Mouse (Mus musculus): ENCODE results near the gene Ston2. TPM values are rescaled to one million over a fixed set of nuclear protein-coding genes. Genes with fewer than 3 reads are reported as not detected.
A peak's percentile ranks its signal among the peaks of the same experiment; 100 is the strongest.

Gene Ston2
- polyA plus RNA-seq, 1 experiment from 2014 or later, result 2.7 TPM

DNA sequence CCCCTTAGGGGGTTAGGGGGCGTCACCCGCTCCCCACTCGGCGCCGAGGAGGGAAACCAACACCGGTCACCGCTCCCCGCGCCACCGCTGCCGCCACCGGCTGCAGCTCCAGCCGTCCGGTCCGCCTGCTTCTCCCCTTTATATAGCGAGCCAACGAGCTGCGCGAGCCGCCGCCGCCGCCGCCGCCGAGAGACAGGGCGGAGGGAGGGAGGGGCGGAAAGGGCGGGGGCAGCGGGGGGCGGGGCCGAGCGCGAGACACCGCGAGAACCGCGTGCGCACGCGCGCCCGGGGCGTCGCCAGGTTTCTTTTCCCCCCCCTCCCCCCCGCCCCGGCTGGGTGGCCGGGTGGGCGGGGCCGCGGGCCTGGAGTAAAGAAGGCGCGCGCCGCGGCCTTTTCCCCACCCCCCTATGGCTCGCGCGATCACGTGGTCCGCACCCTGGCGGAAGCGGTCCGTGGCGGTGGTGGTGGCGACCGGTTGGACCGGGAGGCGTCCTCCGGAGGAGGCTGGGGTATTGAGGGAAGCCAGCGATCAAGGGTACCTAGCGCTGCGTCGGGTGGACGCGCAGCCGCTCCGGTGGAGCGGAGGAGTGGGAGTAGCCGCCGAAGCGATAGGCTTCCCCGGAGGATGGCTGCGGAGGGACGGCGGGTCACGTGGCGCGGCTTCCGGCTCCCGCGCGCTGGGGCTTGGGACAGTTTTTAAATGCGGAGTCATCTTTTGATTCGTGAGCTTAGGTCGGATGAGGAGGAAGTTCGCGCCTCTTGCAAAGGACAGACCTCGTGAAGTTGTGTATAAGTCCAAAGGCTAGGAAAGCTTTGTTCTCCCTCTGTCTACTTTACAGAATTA, 198.1 kb downstream of the Ston2 start, which contains the start of gene Gtf2a1:
Gtf2a1 (minus strand) TSS at position 641 of the 844 bp plus-strand sequence.
- Histone ChIP-seq H3K9me3 (ENCODE audit: control insufficient read depth) (no peaks in the 10 kb centered on the region), H3K27me3 (replicated peaks; ENCODE audit: control insufficient read depth, insufficient read depth, low read length) (no peaks in the 10 kb centered on the region), H3K4me1 (replicated peaks; ENCODE audit: control insufficient read depth, insufficient read depth, low read length) (no peaks in the 10 kb centered on the region), H3K36me3 (ENCODE audit: control insufficient read depth, insufficient read depth) (peaks cover 4% of the 10 kb centered on the region; the same call in 1 of the 2 replicates), H3K4me3 (ENCODE audit: low read depth, low read length) (peak within 1 kb of the TSS; percentile 66), H3K27ac (ENCODE audit: low read depth, low read length) (peak within 1 kb of the TSS; percentile 97), H3K9ac (ENCODE audit: low read depth, low read length) (peak within 1 kb of the TSS; percentile 95), H3K4me2 (replicated peaks; ENCODE audit: low read depth) (peak within 1 kb of the TSS; percentile 64)
- under 1% methylated on average over 61 of the region's 99 CpGs for WGBS
- peak; percentile 89 for ATAC-seq
- 0 out of 2 replicates have a peak, but pooled peaks have one; percentile 3 for TF ChIP-seq CTCF (IDR thresholded peaks at IDR 0.05; ENCODE audit: low read depth)

- Histone ChIP-seq H3K4me1 (replicated peaks; ENCODE audit: control insufficient read depth, insufficient read depth, low read length) (no peaks in the 10 kb centered on the region), H3K36me3 (ENCODE audit: control insufficient read depth, insufficient read depth) (peaks cover 7% of the 10 kb centered on the region; the same call in 1 of the 2 replicates), H3K9ac (ENCODE audit: low read depth, low read length) (peak overlapping the region; percentile 95), H3K27me3 (replicated peaks; ENCODE audit: control insufficient read depth, insufficient read depth, low read length) (no peaks in the 10 kb centered on the region), H3K27ac (ENCODE audit: low read depth, low read length) (peak overlapping the region; percentile 97), H3K4me2 (replicated peaks; ENCODE audit: low read depth) (peak overlapping the region; percentile 64), H3K9me3 (ENCODE audit: control insufficient read depth) (no peaks in the 10 kb centered on the region), H3K4me3 (ENCODE audit: low read depth, low read length) (peak overlapping the region; percentile 66)
- no peak for ATAC-seq
- 0% methylated on average over 11 of the region's 11 CpGs for WGBS
- no peak for TF ChIP-seq CTCF (IDR thresholded peaks at IDR 0.05; ENCODE audit: low read depth)
Observed at GRCm38 (mm10) chr12:91589542-91589846, 198.7 kb downstream of the Ston2 start.

DNA sequence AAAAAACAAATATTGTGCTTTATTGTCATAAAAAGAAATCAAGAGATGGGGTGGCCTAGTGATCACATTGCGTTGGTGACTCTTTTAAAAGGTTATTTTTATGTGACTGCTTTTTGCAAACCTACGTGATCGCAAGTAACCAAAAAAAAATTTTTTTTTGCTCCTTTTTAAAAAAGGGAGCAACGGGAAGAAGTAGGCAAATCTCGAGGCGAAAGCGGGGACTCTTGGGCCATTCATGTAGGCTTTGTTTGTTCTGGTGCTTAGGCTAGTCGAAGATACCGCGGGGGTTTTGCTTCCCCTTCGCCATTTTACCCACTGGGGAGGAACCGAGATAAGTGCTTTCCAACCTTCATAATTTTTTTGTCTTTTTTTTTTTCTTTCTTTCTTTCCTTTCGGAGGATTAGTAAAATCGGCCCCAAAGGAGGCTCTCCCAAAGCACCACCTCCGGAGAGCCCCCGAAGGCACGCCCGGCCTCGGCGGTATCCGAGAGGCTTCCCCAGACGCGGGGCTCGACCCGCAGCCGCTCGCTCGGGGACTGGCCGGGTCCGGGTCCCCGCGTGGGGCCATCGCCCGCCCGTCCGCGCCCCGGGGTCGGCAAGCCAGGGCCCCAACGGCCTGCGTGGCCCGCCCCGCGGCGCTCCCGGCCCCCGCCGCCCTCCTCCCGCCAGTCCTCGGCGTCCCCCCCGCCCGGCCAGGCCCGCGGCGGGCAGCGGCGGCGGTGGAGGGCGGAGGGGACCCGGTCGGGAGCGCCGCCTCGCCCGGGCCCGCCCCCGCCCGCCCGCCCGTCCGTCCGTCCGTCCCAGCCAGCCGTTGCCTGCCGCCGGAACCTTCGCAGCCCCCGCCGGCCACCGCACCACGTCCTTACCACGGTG, 199.3 kb downstream of the Ston2 start:
- under 1% methylated on average over 61 of the region's 83 CpGs for WGBS
- H3K4me1 ChIP-seq (replicated peaks; ENCODE audit: control insufficient read depth, insufficient read depth, low read length), result no peaks in the 10 kb centered on the region
- peak overlapping the region; percentile 97 for H3K27ac ChIP-seq (ENCODE audit: low read depth, low read length)
- TF ChIP-seq CTCF (IDR thresholded peaks at IDR 0.05; ENCODE audit: low read depth), result no peak
- no peaks in the 10 kb centered on the region for H3K9me3 ChIP-seq (ENCODE audit: control insufficient read depth)
- no peaks in the 10 kb centered on the region for H3K27me3 ChIP-seq (replicated peaks; ENCODE audit: control insufficient read depth, insufficient read depth, low read length)
- H3K9ac ChIP-seq (ENCODE audit: low read depth, low read length), result peak overlapping the region; percentile 95
- peak; percentile 26 for ATAC-seq
- peak overlapping the region; percentile 66 for H3K4me3 ChIP-seq (ENCODE audit: low read depth, low read length)
- H3K36me3 ChIP-seq (ENCODE audit: control insufficient read depth, insufficient read depth), result peaks cover 7% of the 10 kb centered on the region; the same call in 1 of the 2 replicates
- peak overlapping the region; percentile 64 for H3K4me2 ChIP-seq (replicated peaks; ENCODE audit: low read depth)

DNA sequence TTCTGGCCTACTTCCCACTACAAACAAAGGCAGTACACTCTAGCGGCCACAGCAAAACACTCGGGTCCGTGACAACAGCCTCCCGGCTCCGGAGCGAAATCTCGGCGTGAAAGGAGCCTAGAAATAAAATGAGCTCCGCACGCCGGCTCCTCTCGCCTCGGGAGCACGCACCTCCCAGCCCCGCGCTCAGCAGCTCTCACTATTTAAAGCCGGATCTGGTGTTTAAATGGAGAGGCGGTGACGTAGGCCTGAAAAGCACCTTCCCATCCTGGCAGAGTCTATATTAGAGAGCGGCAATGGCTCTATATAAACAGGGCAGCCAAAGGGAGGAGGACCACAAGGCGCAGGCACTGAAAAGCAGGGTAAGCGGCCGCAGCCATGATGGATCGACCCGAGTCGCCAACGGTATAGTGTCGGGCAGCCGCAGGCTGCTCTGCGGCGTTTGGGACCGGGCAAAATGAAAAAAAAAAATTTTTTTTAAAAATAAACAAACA, 200.0 kb downstream of the Ston2 start:
- Histone ChIP-seq H3K4me2 (replicated peaks; ENCODE audit: low read depth) (peak overlapping the region; percentile 64), H3K9me3 (ENCODE audit: control insufficient read depth) (no peaks in the 10 kb centered on the region), H3K9ac (ENCODE audit: low read depth, low read length) (peak overlapping the region; percentile 95), H3K36me3 (ENCODE audit: control insufficient read depth, insufficient read depth) (peaks cover 7% of the 10 kb centered on the region; the same call in 1 of the 2 replicates), H3K4me1 (replicated peaks; ENCODE audit: control insufficient read depth, insufficient read depth, low read length) (no peaks in the 10 kb centered on the region), H3K27me3 (replicated peaks; ENCODE audit: control insufficient read depth, insufficient read depth, low read length) (no peaks in the 10 kb centered on the region), H3K4me3 (ENCODE audit: low read depth, low read length) (peak overlapping the region; percentile 66), H3K27ac (ENCODE audit: low read depth, low read length) (peak overlapping the region; percentile 97)
- WGBS, result under 1% methylated on average over 32 of the region's 32 CpGs
- peak; percentile 75 for ATAC-seq
- peak; percentile 34; the same call in 1 of the 2 replicates for TF ChIP-seq CTCF (IDR thresholded peaks at IDR 0.05; ENCODE audit: low read depth)

DNA sequence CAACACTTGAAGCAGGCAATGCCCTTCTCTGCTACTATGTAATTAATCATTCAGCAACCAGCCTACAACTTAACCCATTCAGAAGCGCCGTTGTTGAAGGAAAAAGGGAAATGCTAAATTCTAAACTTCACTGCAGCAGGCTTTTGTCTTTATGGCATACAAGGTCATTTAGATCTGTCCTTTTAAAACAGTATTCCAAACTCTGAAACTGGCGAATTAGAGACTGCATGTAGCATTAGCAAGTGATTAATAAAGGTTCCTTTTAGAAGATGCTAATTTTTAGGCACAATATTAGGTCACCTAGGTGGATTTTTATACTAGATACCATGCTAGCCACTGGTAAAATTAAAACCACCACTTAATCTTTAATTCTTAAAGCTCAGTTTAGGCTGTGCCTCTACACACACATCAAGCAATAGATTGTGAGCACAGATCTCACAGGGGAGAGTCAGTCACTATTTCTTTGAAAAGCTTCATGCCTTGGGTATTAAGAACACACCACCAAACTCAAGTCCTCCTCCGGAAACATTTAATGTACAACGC, 200.6 kb downstream of the Ston2 start:
- no peaks in the 10 kb centered on the region for H3K9me3 ChIP-seq (ENCODE audit: control insufficient read depth)
- peak overlapping the region; percentile 97 for H3K27ac ChIP-seq (ENCODE audit: low read depth, low read length)
- H3K27me3 ChIP-seq (replicated peaks; ENCODE audit: control insufficient read depth, insufficient read depth, low read length), result no peaks in the 10 kb centered on the region
- WGBS, result 13% methylated on average over 5 of the region's 5 CpGs
- peaks cover 7% of the 10 kb centered on the region; the same call in 1 of the 2 replicates for H3K36me3 ChIP-seq (ENCODE audit: control insufficient read depth, insufficient read depth)
- H3K4me2 ChIP-seq (replicated peaks; ENCODE audit: low read depth), result peak overlapping the region; percentile 64
- no peak for TF ChIP-seq CTCF (IDR thresholded peaks at IDR 0.05; ENCODE audit: low read depth)
- peak overlapping the region; percentile 95 for H3K9ac ChIP-seq (ENCODE audit: low read depth, low read length)
- peak overlapping the region; percentile 66 for H3K4me3 ChIP-seq (ENCODE audit: low read depth, low read length)
- H3K4me1 ChIP-seq (replicated peaks; ENCODE audit: control insufficient read depth, insufficient read depth, low read length), result no peaks in the 10 kb centered on the region
- ATAC-seq, result no peak

Measured in intestine, postnatal 0 days (tissue).